24 mouse cellular contexts compared by ENCODE assay signal in the genomic region with DNA sequence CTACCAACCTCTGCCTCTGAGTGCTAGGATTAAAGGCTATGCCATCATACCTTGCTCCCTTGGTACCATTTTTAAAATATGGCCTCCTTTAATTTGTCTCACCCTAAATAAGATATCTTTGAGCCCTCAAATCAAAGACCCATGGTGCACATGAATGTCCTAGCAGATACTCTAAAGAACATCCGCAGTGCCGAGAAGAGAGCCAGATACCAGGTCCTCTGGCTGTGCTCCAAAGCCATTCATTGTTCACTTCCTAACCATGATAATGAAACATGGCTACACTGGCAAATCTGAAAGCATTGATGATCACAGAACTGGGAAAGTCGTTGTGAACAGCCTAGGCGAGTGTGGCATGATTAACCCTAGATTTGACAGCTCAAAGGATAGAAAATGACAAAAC. TPM values are rescaled to one million over a fixed set of nuclear protein-coding genes. Genes with fewer than 3 reads are reported as not detected.
"Had no signal": no experiment of that assay in that cellular context is flagged by ENCODE, and none has a peak within 500 bp of the region (broad histone marks: within the 10 kb centered on the region; RNA-seq: fewer than 3 reads in every experiment).

No protein-coding gene starts in this region.

- H3K4me1 ChIP-seq: heart, embryonic 13.5 days; heart, embryonic 15.5 days; kidney, embryonic 15.5 days; limb, embryonic 13.5 days; limb, embryonic 15.5 days; liver, embryonic 12.5 days had no signal

- H3K4me3 ChIP-seq: heart, adult 2 months; heart, embryonic 13.5 days; heart, embryonic 15.5 days; kidney, embryonic 15.5 days; limb, embryonic 13.5 days; limb, embryonic 15.5 days; liver, embryonic 12.5 days had no signal

- H3K27ac ChIP-seq: heart, adult 2 months; heart, embryonic 13.5 days; heart, embryonic 15.5 days; hindbrain, embryonic 14.5 days; kidney, embryonic 15.5 days; kidney, postnatal 0 days; limb, embryonic 13.5 days; limb, embryonic 15.5 days; liver, embryonic 12.5 days; liver, embryonic 14.5 days had no signal

- H3K9me3 ChIP-seq: heart, embryonic 13.5 days; heart, embryonic 15.5 days; kidney, embryonic 15.5 days; limb, embryonic 13.5 days; limb, embryonic 15.5 days; liver, embryonic 12.5 days had no signal

- H3K27me3 ChIP-seq: heart, embryonic 13.5 days; heart, embryonic 15.5 days; kidney, embryonic 15.5 days; limb, embryonic 13.5 days; limb, embryonic 15.5 days; liver, embryonic 12.5 days had no signal

- ATAC-seq: liver, embryonic 12.5 days had no signal

- H3K4me2 ChIP-seq: heart, embryonic 11.5 days; heart, embryonic 13.5 days; heart, embryonic 15.5 days; hindbrain, embryonic 14.5 days; kidney, embryonic 15.5 days; limb, embryonic 13.5 days; limb, embryonic 15.5 days; liver, embryonic 12.5 days had no signal

- DNase-seq: gastrocnemius, postnatal 14 days; gastrocnemius, postnatal 36 days; heart, adult 2 months; heart, postnatal 14 days; heart, postnatal 36 days; kidney, adult 11 months; left cerebral cortex, postnatal 4 days; lung, adult 18-20 months had no signal

- H3K9ac ChIP-seq: heart, embryonic 13.5 days; heart, embryonic 15.5 days; hindbrain, embryonic 14.5 days; kidney, embryonic 15.5 days; limb, embryonic 13.5 days; limb, embryonic 15.5 days; liver, embryonic 12.5 days; liver, embryonic 14.5 days had no signal

RNA-seq across cellular contexts. Expression of a gene that starts 43.7 kb away (rescaled TPM):
- total RNA-seq: gastrocnemius, adult 18-20 months; gastrocnemius, adult 8-10 months; liver, adult 2 months had no signal
- polyA plus RNA-seq: heart, embryonic 11.5 days; intestine, embryonic 14.5 days; kidney, adult 2 months; large intestine, adult 2 months; liver, adult 2 months had no signal
